Mouse (Mus musculus): ENCODE data around the gene Ifitm3. TPM values are rescaled to one million over a fixed set of nuclear protein-coding genes. Genes with fewer than 3 reads are reported as not detected.
"Not testable (repeated sequence)": the region's sequence is repeated elsewhere in the genome, so short reads cannot be mapped to it uniquely, and the experiment has no call there.

The Ifitm3 gene
- polyA plus RNA-seq, 1 experiment: 1,188 TPM

DNA sequence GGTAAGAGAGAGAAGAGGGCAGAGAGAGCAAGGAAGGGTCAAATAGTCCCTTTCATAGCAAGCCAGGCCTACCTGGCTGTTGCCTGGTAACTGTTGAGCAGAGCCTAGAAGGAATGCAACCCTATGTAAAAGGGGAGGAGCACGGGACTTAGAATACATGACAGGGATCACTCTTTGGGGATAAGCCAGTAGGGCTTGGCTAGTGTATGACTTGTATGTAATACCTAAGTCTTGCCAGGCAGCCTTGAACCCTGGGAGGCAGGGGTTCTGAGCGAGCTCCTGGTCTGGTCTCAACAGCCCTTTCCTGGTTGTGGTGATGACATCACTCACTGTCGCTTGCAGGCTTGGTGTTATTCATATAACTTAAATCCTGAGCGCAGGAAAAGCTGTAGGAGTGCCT lies 21.5 kb downstream of the Ifitm3 start:
- no peak overlapping the region for H3K27ac ChIP-seq (ENCODE audit: insufficient read depth, low read length)
- H3K4me3 ChIP-seq (ENCODE audit: insufficient read depth, low read length): no peak overlapping the region
- no peaks in the 10 kb centered on the region for H3K4me1 ChIP-seq (ENCODE audit: control insufficient read depth, insufficient read depth, low read length)
- no peak for TF ChIP-seq CTCF (IDR thresholded peaks at IDR 0.05; ENCODE audit: borderline replicate concordance, insufficient read depth, low read length)
- TF ChIP-seq POLR2A (IDR thresholded peaks at IDR 0.05; ENCODE audit: low read depth, low read length): no peak

DNA sequence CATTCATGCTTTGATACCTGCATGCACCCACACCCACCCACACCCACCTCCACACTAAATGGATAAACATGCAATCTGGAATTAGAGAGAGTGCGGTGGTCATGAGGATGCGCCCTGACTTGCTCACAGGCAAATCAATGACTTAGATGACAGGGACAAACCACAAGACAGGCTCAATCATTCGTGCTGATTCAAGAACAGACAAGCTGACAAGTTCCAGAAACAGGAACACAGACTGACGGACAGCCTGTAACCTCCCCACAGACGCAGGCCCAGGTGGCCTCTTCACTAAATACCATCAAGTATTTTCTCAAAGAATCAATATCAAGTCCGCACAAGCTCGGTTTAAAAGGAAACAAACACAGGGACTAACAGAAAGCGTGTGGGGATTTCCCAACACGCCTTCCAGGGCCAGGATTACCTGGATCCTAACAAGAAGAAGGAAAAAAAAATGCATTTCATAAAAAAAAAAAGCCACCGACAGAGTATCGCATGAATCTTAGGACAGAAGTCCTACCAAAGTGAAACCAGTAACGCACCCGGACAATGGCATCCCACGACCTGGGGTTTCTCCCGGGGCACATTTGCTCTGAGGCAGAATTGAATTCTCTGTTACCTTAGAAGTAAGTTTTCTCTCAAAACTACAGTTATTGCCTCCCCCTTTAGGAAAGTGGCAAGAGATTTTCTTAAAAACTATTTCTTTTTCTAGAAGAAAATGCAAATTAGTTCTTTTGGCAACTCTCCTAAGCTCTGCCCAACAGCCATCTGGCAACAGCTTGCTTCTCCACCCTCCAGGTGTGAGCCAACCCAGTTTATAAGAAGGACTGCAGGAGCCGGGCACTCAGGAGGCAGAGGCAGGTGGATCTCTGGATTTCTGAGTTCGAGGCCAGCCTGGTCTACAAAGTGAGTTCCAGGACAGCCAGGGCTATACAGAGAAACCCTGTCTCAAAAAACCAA lies 23.1 kb downstream of the Ifitm3 start:
- H3K4me1 ChIP-seq (ENCODE audit: control insufficient read depth, insufficient read depth, low read length): no peaks in the 10 kb centered on the region
- no peak overlapping the region for H3K4me3 ChIP-seq (ENCODE audit: insufficient read depth, low read length)
- no peak for TF ChIP-seq CTCF (IDR thresholded peaks at IDR 0.05; ENCODE audit: borderline replicate concordance, insufficient read depth, low read length)
- TF ChIP-seq POLR2A (IDR thresholded peaks at IDR 0.05; ENCODE audit: low read depth, low read length): no peak
- H3K27ac ChIP-seq (ENCODE audit: insufficient read depth, low read length): no peak overlapping the region

DNA sequence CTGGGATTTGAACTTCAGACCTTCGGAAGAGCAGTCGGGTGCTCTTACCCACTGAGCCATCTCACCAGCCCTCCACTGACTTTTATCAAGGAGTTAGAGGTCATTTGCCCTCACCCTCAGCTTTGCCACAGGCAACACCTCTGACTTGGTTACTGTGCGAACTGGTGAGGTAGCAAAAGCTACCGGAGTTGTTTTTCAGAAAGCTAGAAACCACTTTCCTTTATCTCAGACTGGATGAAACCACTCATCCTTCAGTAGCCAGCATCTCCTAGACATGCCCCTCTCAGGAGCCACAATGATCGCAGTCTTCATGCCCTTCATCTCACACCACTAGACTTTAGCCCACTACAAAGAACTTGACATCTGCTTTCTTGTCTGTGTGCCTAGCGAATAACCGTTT lies 27.6 kb downstream of the Ifitm3 start:
- no peak for TF ChIP-seq POLR2A (IDR thresholded peaks at IDR 0.05; ENCODE audit: low read depth, low read length)
- no peak for TF ChIP-seq CTCF (IDR thresholded peaks at IDR 0.05; ENCODE audit: borderline replicate concordance, insufficient read depth, low read length)
- H3K4me1 ChIP-seq (ENCODE audit: control insufficient read depth, insufficient read depth, low read length): no peaks in the 10 kb centered on the region; the same call in 1 of the 2 replicates
- no peak overlapping the region for H3K27ac ChIP-seq (ENCODE audit: insufficient read depth, low read length)
- no peak overlapping the region for H3K4me3 ChIP-seq (ENCODE audit: insufficient read depth, low read length)

DNA sequence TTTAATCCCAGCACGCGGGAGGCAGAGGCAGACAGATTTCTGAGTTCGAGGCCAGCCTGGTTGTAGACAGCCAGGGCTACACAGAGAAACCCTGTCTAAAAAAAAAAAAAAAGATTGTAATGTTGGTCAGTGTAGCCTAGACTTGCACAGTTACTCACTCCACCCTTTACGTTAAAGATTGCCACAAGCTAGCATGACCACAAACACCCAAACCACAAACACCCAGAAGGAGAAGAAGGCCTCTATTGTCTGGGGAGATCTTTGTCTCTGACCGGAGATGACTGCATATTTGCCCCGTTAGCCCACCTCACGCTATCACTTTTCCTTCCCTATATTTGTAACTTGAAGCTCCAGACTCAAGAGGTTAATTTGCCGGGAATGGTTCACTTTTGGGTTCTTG lies 28.9 kb downstream of the Ifitm3 start:
- Histone ChIP-seq H3K4me3 (ENCODE audit: insufficient read depth, low read length) (no peak overlapping the region), H3K27ac (ENCODE audit: insufficient read depth, low read length) (no peak overlapping the region), H3K4me1 (ENCODE audit: control insufficient read depth, insufficient read depth, low read length) (no peaks in the 10 kb centered on the region; the same call in 1 of the 2 replicates)
- TF ChIP-seq POLR2A (IDR thresholded peaks at IDR 0.05; ENCODE audit: low read depth, low read length) (no peak), CTCF (IDR thresholded peaks at IDR 0.05; ENCODE audit: borderline replicate concordance, insufficient read depth, low read length) (no peak)

DNA sequence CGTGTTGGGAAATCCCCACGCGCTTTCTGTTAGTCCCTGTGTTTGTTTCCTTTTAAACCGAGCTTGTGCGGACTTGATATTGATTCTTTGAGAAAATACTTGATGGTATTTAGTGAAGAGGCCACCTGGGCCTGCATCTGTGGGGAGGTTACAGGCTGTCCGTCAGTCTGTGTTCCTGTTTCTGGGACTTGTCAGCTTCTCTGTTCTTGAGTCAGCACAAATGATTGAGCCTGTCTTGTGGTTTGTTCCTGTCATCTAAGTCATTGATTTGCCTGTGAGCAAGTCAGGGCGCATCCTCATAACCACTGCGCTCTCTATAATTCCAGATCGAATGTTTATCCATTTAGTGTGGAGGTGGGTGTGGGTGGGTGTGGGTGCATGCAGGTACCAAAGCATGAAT lies 33.9 kb downstream of the Ifitm3 start:
- not testable (repeated sequence) for H3K27ac ChIP-seq (ENCODE audit: insufficient read depth, low read length); H3K4me3 ChIP-seq (ENCODE audit: insufficient read depth, low read length)
- H3K4me1 ChIP-seq (ENCODE audit: control insufficient read depth, insufficient read depth, low read length): peaks cover 17% of the 10 kb centered on the region

DNA sequence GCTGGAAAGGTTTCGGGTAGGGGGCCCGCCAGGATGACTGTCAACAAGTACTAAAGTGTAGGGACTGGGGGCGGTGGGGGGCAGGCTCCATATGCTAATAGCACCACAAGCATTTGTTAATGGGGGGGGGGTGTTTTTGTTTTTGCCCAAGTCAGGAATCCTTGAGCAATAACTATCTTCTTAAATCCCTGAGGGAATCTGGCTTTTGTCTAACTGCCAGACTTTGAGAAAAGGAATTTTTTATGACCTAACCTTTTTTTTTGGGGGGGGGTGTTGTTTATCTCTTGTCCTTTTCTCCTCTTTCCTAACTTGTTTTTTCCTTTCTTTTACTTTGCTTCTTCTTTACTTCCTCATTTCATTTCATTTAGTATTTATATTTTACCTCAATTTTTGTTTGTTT lies 35.1 kb downstream of the Ifitm3 start:
- TF ChIP-seq CTCF (IDR thresholded peaks at IDR 0.05; ENCODE audit: borderline replicate concordance, insufficient read depth, low read length): no peak
- TF ChIP-seq POLR2A (IDR thresholded peaks at IDR 0.05; ENCODE audit: low read depth, low read length): no peak
- Histone ChIP-seq H3K4me1 (ENCODE audit: control insufficient read depth, insufficient read depth, low read length) (peaks cover 17% of the 10 kb centered on the region), H3K4me3 (ENCODE audit: insufficient read depth, low read length) (no peak overlapping the region), H3K27ac (ENCODE audit: insufficient read depth, low read length) (no peak overlapping the region)

DNA sequence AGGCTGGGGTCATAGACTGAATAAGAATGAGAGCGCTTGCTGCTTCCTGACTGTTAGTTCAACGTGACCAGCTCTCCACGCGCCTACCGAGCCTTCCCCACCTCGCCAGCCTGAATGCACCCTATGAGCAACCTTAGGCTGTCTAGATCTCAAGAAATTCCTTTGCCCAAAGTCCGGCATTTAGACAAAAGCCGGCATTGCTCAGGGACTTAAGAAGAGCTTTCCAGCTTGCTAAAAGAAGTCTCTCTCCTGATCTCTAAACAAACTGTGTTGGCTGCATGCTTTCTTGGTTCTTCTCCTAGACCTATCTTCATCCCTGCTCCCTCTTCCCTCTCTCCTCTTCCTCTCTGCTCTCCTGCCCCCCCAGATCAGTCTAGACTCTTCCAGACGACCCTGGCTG lies 35.6 kb downstream of the Ifitm3 start:
- no peak for TF ChIP-seq CTCF (IDR thresholded peaks at IDR 0.05; ENCODE audit: borderline replicate concordance, insufficient read depth, low read length)
- no peak for TF ChIP-seq POLR2A (IDR thresholded peaks at IDR 0.05; ENCODE audit: low read depth, low read length)
- Histone ChIP-seq H3K4me3 (ENCODE audit: insufficient read depth, low read length) (no peak overlapping the region), H3K4me1 (ENCODE audit: control insufficient read depth, insufficient read depth, low read length) (peaks cover 17% of the 10 kb centered on the region), H3K27ac (ENCODE audit: insufficient read depth, low read length) (0 out of 2 replicates have a peak overlapping the region, but pooled peaks have one; percentile 43)

DNA sequence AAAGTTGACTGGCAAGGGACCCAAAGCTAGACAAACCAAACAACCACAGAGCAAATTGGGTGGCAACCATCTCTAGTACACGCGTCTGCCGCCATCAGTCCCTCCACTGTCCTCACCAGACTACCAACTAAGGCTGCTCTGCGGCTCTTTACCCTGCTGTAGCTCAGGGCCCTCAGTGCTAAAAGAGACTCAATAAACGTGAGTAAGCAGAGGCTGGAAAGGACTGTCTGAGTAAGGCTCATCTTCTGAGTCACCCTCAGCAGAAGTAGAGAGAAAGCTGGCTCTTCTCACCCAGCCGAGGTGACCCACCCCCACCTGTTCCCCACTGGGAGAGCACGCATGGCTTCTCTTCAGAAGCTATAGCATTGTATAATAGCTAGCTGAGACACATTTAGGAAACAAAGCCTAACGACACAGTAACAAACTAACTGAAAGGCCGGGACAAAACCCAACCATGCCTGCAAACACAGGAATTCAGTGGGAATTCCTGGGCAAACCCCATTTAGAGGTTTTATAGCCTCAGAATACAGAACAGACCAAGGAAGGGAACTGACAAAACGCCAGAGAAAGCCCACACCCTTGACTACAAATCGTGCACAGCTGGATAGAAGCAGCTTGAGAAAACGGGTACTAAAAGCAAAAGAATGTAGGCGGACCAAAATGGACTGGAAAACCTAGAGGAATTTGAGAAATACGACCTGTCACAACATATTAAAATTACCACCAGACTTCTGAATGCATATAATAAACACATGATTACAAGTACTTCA lies 37.0 kb downstream of the Ifitm3 start:
- Histone ChIP-seq H3K27ac (ENCODE audit: insufficient read depth, low read length) (peak overlapping the region; percentile 81), H3K4me1 (ENCODE audit: control insufficient read depth, insufficient read depth, low read length) (peaks cover 17% of the 10 kb centered on the region), H3K4me3 (ENCODE audit: insufficient read depth, low read length) (no peak overlapping the region)
- TF ChIP-seq CTCF (IDR thresholded peaks at IDR 0.05; ENCODE audit: borderline replicate concordance, insufficient read depth, low read length): no peak
- no peak for TF ChIP-seq POLR2A (IDR thresholded peaks at IDR 0.05; ENCODE audit: low read depth, low read length)

DNA sequence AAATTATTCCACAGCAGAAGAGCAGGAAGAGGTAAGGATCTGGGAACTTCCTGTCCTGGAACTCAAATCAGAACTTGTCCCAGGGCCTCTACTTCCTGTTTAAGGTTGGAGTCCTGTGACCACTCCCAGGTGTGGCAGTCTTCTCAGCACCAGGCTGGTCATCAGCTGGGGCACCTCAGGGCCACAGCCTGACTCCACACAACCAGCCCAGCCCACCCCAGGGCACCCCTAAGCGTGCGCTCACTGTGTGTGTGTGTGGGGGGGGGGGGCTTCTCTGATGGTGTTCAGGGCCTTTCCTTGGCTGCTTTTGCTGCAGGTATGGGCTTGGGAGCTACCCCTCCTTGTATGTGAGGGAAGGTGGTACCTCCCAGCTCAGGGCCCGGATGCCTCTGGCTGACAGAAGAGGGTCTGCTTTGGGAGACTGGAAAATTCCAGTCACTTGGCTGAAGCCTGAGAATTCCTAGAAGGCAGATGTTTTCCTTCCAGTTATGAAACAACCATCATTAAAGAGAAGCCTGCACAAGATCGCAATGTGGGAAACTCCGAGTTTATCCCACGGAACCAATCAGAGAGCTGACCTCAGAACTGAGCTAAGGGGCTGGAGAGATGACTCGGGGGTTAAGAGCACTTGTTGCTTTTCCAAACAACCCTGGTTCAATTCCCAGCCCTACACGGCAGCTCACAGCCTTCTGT lies 38.9 kb downstream of the Ifitm3 start:
- no peak overlapping the region for H3K4me3 ChIP-seq (ENCODE audit: insufficient read depth, low read length)
- TF ChIP-seq POLR2A (IDR thresholded peaks at IDR 0.05; ENCODE audit: low read depth, low read length) (no peak), CTCF (IDR thresholded peaks at IDR 0.05; ENCODE audit: borderline replicate concordance, insufficient read depth, low read length) (no peak)
- H3K27ac ChIP-seq (ENCODE audit: insufficient read depth, low read length): no peak overlapping the region
- H3K4me1 ChIP-seq (ENCODE audit: control insufficient read depth, insufficient read depth, low read length): peaks cover 20% of the 10 kb centered on the region

Data from embryonic fibroblast, embryonic 13.5 days (primary cell).